Mouse (Mus musculus): ENCODE measurements around the gene Lag3.

- no peak for TF ChIP-seq MAX (IDR thresholded peaks at IDR 0.05)
- no peak for TF ChIP-seq USF1 (IDR thresholded peaks at IDR 0.05; ENCODE audit: low read depth)
- TF ChIP-seq CTCF (IDR thresholded peaks at IDR 0.05; ENCODE audit: control insufficient read depth, insufficient read depth, insufficient read length), result no peak
- no peak for TF ChIP-seq MYOD1 (IDR thresholded peaks at IDR 0.05; ENCODE audit: control insufficient read depth, insufficient read length, low read depth)
- no peak for TF ChIP-seq FOSL1 (IDR thresholded peaks at IDR 0.05; ENCODE audit: insufficient read depth, low read length, poor library complexity, severe bottlenecking)
- no peak for TF ChIP-seq MYOG (IDR thresholded peaks at IDR 0.05; ENCODE audit: control insufficient read depth, extremely low read depth, insufficient read length)
- TF ChIP-seq CEBPB (IDR thresholded peaks at IDR 0.05; ENCODE audit: low read depth), result no peak
Measured at GRCm38 (mm10) chr6:124920318-124921085, 9.0 kb upstream of the Lag3 start.

Measured in C2C12 (cell line).